Mouse (Mus musculus): ENCODE measurements around the gene Rapgef6. TPM values are rescaled to one million over a fixed set of nuclear protein-coding genes. Genes with fewer than 3 reads are reported as not detected.

Rapgef6 gene
- total and polyA plus RNA-seq, 2 experiments = 8.7 to 14.1 TPM

DNA sequence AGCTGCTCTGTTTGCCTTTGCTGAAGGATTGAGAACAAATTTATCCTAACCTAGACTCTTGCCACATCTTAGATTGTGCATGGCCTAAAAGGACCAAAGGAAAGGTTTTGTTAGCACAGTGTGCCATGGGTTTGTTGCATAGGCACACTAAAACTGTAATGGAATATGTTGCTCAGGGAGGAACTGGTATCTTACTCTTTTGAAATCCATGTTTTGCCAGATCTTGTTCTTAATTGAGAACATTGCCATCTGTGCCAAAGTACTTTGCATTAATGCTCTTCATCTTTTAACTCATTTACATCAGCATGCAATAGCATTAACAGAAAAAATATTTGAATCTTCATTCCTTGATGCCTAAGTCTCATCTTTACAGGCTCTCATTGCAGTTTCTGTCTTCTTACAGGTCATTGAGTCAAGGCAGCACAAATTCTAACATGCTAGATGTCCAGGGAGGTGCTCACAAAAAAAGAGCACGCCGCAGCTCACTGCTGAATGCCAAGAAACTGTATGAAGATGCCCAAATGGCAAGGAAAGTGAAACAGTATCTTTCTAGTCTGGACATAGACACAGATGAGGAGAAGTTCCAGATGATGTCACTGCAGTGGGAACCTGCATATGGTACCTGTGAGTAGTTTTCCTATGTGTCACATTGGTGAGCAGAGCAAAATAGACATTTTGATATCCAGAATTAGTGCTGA is 153.3 kb downstream of the Rapgef6 start:
- Histone ChIP-seq H3K4me1 (ENCODE audit: control insufficient read depth, insufficient read depth, low read length) (peaks cover 5% of the 10 kb centered on the region; the same call in 1 of the 2 replicates), H3K4me3 (ENCODE audit: insufficient read depth, low read depth, low read length) (no peak overlapping the region), H3K27me3 (ENCODE audit: control insufficient read depth, insufficient read depth, low read length) (no peaks in the 10 kb centered on the region), H3K36me3 (ENCODE audit: control insufficient read depth, insufficient read depth, low read length) (peaks cover 26% of the 10 kb centered on the region), H3K27ac (replicated peaks; ENCODE audit: insufficient read depth, low read depth, low read length) (no peak overlapping the region), H3K79me2 (ENCODE audit: control insufficient read depth, insufficient read depth, low read length) (no peaks in the 10 kb centered on the region), H3K9ac (ENCODE audit: low read depth, low read length) (no peak overlapping the region)
- no peak for DNase-seq (ENCODE audit: extremely low read depth, low read depth, low spot score)
- WGBS = 99% methylated on average over 2 of the region's 2 CpGs
- no peak for TF ChIP-seq POLR2A (IDR thresholded peaks at IDR 0.05; ENCODE audit: extremely low read depth, insufficient read depth, low read length)
- no peak for TF ChIP-seq CTCF (IDR thresholded peaks at IDR 0.05; ENCODE audit: low read depth, low read length)

DNA sequence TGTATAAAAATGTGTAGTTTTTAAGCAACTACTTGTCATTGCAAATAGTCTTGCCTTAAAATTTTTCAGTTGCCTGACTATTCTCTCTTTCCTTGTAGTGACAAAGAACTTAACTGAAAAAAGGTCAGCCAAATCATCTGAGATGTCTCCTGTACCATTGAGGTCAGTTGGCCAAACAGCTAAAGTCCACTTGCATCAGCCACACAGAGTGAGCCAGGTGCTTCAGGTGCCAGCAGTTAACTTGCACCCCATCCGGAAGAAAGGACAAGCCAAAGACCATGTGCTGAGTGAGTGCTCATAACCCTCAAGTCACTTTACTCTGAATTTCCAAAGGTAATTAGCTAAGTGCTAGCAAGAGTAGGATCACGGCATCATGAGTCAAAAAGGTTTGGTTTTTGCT is 156.5 kb downstream of the Rapgef6 start:
- no peak overlapping the region for H3K9ac ChIP-seq (ENCODE audit: low read depth, low read length)
- DNase-seq (ENCODE audit: extremely low read depth, low read depth, low spot score) = peak; percentile 87
- TF ChIP-seq CTCF (IDR thresholded peaks at IDR 0.05; ENCODE audit: low read depth, low read length) = no peak
- TF ChIP-seq POLR2A (IDR thresholded peaks at IDR 0.05; ENCODE audit: extremely low read depth, insufficient read depth, low read length) = no peak
- H3K4me3 ChIP-seq (ENCODE audit: insufficient read depth, low read depth, low read length) = no peak overlapping the region
- H3K27ac ChIP-seq (replicated peaks; ENCODE audit: insufficient read depth, low read depth, low read length) = no peak overlapping the region
- no peaks in the 10 kb centered on the region for H3K79me2 ChIP-seq (ENCODE audit: control insufficient read depth, insufficient read depth, low read length)
- peaks cover 37% of the 10 kb centered on the region for H3K36me3 ChIP-seq (ENCODE audit: control insufficient read depth, insufficient read depth, low read length)
- 59% methylated on average over 2 of the region's 2 CpGs for WGBS
- H3K27me3 ChIP-seq (ENCODE audit: control insufficient read depth, insufficient read depth, low read length) = no peaks in the 10 kb centered on the region
- peaks cover 5% of the 10 kb centered on the region; the same call in 1 of the 2 replicates for H3K4me1 ChIP-seq (ENCODE audit: control insufficient read depth, insufficient read depth, low read length)

DNA sequence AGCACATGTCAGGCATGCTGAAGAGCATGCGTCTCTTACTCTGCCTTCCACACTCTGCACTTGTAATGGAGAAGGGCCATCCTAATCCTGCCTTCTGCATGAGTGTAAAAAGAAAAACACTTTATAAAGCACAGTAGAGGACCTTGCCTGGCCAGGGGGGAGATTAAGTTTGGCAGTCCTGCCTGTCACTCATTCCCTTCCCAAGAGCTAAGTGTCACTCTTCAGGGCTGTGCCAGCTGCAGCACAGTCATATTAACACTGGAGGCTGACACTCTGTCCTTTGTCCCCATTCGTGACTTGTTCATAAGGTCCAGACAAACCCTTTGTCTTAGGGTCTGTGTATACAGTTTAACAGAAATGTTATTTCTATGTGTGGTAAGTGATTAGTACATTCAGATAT is 162.2 kb downstream of the Rapgef6 start:
- Histone ChIP-seq H3K4me1 (ENCODE audit: control insufficient read depth, insufficient read depth, low read length) (no peaks in the 10 kb centered on the region), H3K79me2 (ENCODE audit: control insufficient read depth, insufficient read depth, low read length) (no peaks in the 10 kb centered on the region), H3K36me3 (ENCODE audit: control insufficient read depth, insufficient read depth, low read length) (peaks cover 32% of the 10 kb centered on the region), H3K27me3 (ENCODE audit: control insufficient read depth, insufficient read depth, low read length) (no peaks in the 10 kb centered on the region), H3K27ac (replicated peaks; ENCODE audit: insufficient read depth, low read depth, low read length) (no peak overlapping the region), H3K4me3 (ENCODE audit: insufficient read depth, low read depth, low read length) (no peak overlapping the region), H3K9ac (ENCODE audit: low read depth, low read length) (no peak overlapping the region)
- 97% methylated on average over 2 of the region's 2 CpGs for WGBS
- no peak for TF ChIP-seq CTCF (IDR thresholded peaks at IDR 0.05; ENCODE audit: low read depth, low read length)
- no peak for TF ChIP-seq POLR2A (IDR thresholded peaks at IDR 0.05; ENCODE audit: extremely low read depth, insufficient read depth, low read length)
- DNase-seq (ENCODE audit: extremely low read depth, low read depth, low spot score) = no peak

DNA sequence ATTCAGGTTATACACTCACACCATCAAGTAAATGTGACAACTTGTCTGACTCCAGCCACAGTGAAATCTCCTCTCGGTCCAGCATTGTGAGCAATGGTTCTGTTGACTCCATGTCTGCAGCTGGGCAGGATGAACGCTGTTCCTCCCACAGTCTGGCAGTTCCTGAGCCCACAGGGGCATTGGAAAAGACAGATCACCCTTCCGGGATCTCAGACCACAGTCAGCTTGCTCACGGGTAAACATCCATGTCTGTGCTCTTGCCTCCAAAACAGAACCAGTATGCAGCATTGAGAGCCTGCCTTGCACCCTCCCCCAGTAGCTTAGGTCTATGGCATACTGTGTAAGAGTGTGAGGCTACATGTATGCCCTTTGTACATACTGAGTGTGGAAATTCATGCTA is 167.5 kb downstream of the Rapgef6 start:
- Histone ChIP-seq H3K79me2 (ENCODE audit: control insufficient read depth, insufficient read depth, low read length) (no peaks in the 10 kb centered on the region), H3K36me3 (ENCODE audit: control insufficient read depth, insufficient read depth, low read length) (peaks cover 8% of the 10 kb centered on the region; the same call in 1 of the 2 replicates), H3K27me3 (ENCODE audit: control insufficient read depth, insufficient read depth, low read length) (no peaks in the 10 kb centered on the region), H3K27ac (replicated peaks; ENCODE audit: insufficient read depth, low read depth, low read length) (no peak overlapping the region), H3K4me1 (ENCODE audit: control insufficient read depth, insufficient read depth, low read length) (0 out of 2 replicates have a peak, but pooled peaks cover 2% of the 10 kb centered on the region), H3K9ac (ENCODE audit: low read depth, low read length) (no peak overlapping the region), H3K4me3 (ENCODE audit: insufficient read depth, low read depth, low read length) (no peak overlapping the region)
- no peak for DNase-seq (ENCODE audit: extremely low read depth, low read depth, low spot score)
- no peak for TF ChIP-seq CTCF (IDR thresholded peaks at IDR 0.05; ENCODE audit: low read depth, low read length)
- TF ChIP-seq POLR2A (IDR thresholded peaks at IDR 0.05; ENCODE audit: extremely low read depth, insufficient read depth, low read length) = no peak
- WGBS = 92% methylated on average over 4 of the region's 4 CpGs

DNA sequence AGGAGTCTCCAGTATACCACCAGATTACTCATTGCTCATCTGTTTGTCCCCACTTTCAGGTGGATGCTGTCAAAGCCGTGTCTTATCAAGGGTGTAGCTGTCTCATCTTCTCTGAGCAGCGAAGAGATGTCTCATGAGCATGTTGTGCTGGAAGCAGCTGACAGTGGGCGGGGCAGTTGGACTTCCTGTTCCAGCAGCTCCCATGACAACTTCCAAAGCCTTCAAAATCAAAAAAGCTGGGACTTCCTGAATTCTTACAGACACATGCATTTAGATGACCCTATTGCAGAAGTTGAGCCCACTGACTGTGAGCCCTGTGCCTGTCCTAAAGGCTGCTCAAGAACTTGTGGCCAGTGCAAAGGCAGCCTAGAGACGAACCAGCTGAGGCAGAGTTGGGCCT is 168.5 kb downstream of the Rapgef6 start:
- DNase-seq (ENCODE audit: extremely low read depth, low read depth, low spot score) = peak; percentile 37
- Histone ChIP-seq H3K79me2 (ENCODE audit: control insufficient read depth, insufficient read depth, low read length) (no peaks in the 10 kb centered on the region), H3K9ac (ENCODE audit: low read depth, low read length) (no peak overlapping the region), H3K36me3 (ENCODE audit: control insufficient read depth, insufficient read depth, low read length) (peaks cover 6% of the 10 kb centered on the region; the same call in 1 of the 2 replicates), H3K4me1 (ENCODE audit: control insufficient read depth, insufficient read depth, low read length) (0 out of 2 replicates have a peak, but pooled peaks cover 2% of the 10 kb centered on the region), H3K27me3 (ENCODE audit: control insufficient read depth, insufficient read depth, low read length) (no peaks in the 10 kb centered on the region), H3K27ac (replicated peaks; ENCODE audit: insufficient read depth, low read depth, low read length) (no peak overlapping the region), H3K4me3 (ENCODE audit: insufficient read depth, low read depth, low read length) (no peak overlapping the region)
- TF ChIP-seq POLR2A (IDR thresholded peaks at IDR 0.05; ENCODE audit: extremely low read depth, insufficient read depth, low read length) (no peak), CTCF (IDR thresholded peaks at IDR 0.05; ENCODE audit: low read depth, low read length) (no peak)
- 77% methylated on average over 4 of the region's 4 CpGs for WGBS

DNA sequence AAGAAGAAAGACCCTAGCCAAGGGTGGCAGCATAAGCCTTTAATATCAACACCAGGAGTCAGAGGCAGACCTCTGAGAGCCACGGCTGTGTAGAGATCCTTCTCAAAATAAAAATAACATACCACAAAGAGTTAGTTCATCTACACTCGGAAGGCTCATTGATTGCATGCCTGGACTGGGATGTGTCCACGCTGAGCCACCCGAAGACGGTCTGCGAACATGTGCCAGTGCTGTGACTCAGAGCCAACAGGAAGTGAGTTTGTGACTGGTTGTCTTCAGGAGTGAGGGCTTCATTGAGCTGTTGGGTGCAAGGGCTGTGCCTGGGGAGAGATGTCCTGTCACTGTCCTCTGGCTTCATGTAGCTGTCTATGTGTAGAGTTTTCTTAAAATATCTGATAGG is 171.0 kb downstream of the Rapgef6 start:
- WGBS = 73% methylated on average over 6 of the region's 6 CpGs
- Histone ChIP-seq H3K27me3 (ENCODE audit: control insufficient read depth, insufficient read depth, low read length) (no peaks in the 10 kb centered on the region), H3K9ac (ENCODE audit: low read depth, low read length) (no peak overlapping the region), H3K79me2 (ENCODE audit: control insufficient read depth, insufficient read depth, low read length) (no peaks in the 10 kb centered on the region), H3K27ac (replicated peaks; ENCODE audit: insufficient read depth, low read depth, low read length) (no peak overlapping the region), H3K36me3 (ENCODE audit: control insufficient read depth, insufficient read depth, low read length) (peaks cover 11% of the 10 kb centered on the region), H3K4me3 (ENCODE audit: insufficient read depth, low read depth, low read length) (no peak overlapping the region), H3K4me1 (ENCODE audit: control insufficient read depth, insufficient read depth, low read length) (0 out of 2 replicates have a peak, but pooled peaks cover 2% of the 10 kb centered on the region)
- TF ChIP-seq POLR2A (IDR thresholded peaks at IDR 0.05; ENCODE audit: extremely low read depth, insufficient read depth, low read length) = no peak
- TF ChIP-seq CTCF (IDR thresholded peaks at IDR 0.05; ENCODE audit: low read depth, low read length) = no peak
- DNase-seq (ENCODE audit: extremely low read depth, low read depth, low spot score) = no peak
